Mouse (Mus musculus): ENCODE results near the gene Dnaaf3.

Dnaaf3 gene

GRCm38 (mm10) chr7:4522292-4522691 lies 10.0 kb downstream of the Dnaaf3 start:
- DNase-seq (ENCODE audit: low spot score in 2 of 2), result no peak

GRCm38 (mm10) chr7:4521231-4522003 lies 10.8 kb downstream of the Dnaaf3 start:
- DNase-seq (ENCODE audit: low spot score in 2 of 2), result no peak

GRCm38 (mm10) chr7:4518487-4518886 lies 13.8 kb downstream of the Dnaaf3 start:
- no peak for DNase-seq (ENCODE audit: low spot score in 2 of 2)

GRCm38 (mm10) chr7:4516332-4517050 lies 15.8 kb downstream of the Dnaaf3 start, which contains the start of gene Tnnt1:
Tnnt1 (minus strand) TSS chr7:4516382.
- no peak for DNase-seq (ENCODE audit: low spot score in 2 of 2)

GRCm38 (mm10) chr7:4515853-4516252 lies 16.4 kb downstream of the Dnaaf3 start:
- no peak for DNase-seq (ENCODE audit: low spot score in 2 of 2)

GRCm38 (mm10) chr7:4513829-4514712 lies 18.2 kb downstream of the Dnaaf3 start:
- DNase-seq (ENCODE audit: low spot score in 2 of 2), result peak in 1 of 2 experiments; percentile 59

GRCm38 (mm10) chr7:4513236-4513635 lies 19.0 kb downstream of the Dnaaf3 start:
- DNase-seq (ENCODE audit: low spot score in 2 of 2), result no peak

- DNase-seq (ENCODE audit: low spot score in 2 of 2), result no peak
Measured at GRCm38 (mm10) chr7:4511489-4512224, 20.6 kb downstream of the Dnaaf3 start.

- DNase-seq (ENCODE audit: low spot score in 2 of 2), result peak; percentile 69 to 72
Measured at GRCm38 (mm10) chr7:4509863-4510608, 22.2 kb downstream of the Dnaaf3 start.

GRCm38 (mm10) chr7:4508739-4509116 lies 23.5 kb downstream of the Dnaaf3 start:
- DNase-seq (ENCODE audit: low spot score in 2 of 2), result no peak

GRCm38 (mm10) chr7:4508062-4508738 lies 24.1 kb downstream of the Dnaaf3 start:
- no peak for DNase-seq (ENCODE audit: low spot score in 2 of 2)

GRCm38 (mm10) chr7:4507220-4507619 lies 25.0 kb downstream of the Dnaaf3 start:
- DNase-seq (ENCODE audit: low spot score in 2 of 2), result no peak

GRCm38 (mm10) chr7:4504646-4505435 lies 27.4 kb downstream of the Dnaaf3 start:
- no peak for DNase-seq (ENCODE audit: low spot score in 2 of 2)

- DNase-seq (ENCODE audit: low spot score in 2 of 2), result no peak
Measured at GRCm38 (mm10) chr7:4503858-4504257, 28.4 kb downstream of the Dnaaf3 start.

GRCm38 (mm10) chr7:4503100-4503499 lies 29.2 kb downstream of the Dnaaf3 start:
- no peak for DNase-seq (ENCODE audit: low spot score in 2 of 2)

- no peak for DNase-seq (ENCODE audit: low spot score in 2 of 2)
Measured at GRCm38 (mm10) chr7:4502421-4503090, 29.7 kb downstream of the Dnaaf3 start.

GRCm38 (mm10) chr7:4501558-4502397 lies 30.5 kb downstream of the Dnaaf3 start, which contains the start of gene Ppp1r12c:
Ppp1r12c (minus strand) TSS chr7:4501680.
- DNase-seq (ENCODE audit: low spot score in 2 of 2), result peak; percentile 92 to 95

Measured in urinary bladder, postnatal 4 days (tissue).